Mouse (Mus musculus) adrenal gland, postnatal 14 days (tissue): ENCODE data around the gene Pdpn. TPM values are rescaled to one million over a fixed set of nuclear protein-coding genes. Genes with fewer than 3 reads are reported as not detected.

Source experiments
- DNase-seq: peaks from one replicate; pipeline ENCODE4 v3.0.0; 2021; ENCODE audit warnings: mixed read lengths
- total RNA-seq: library from RNA; stranded (reverse); gene quantifications from 2 replicates; pipeline ENCODE4 v1.2.3, GENCODE M21; 2021

Pdpn gene
- total RNA-seq, 1 experiment from 2014 or later = 5.9 TPM

DNA sequence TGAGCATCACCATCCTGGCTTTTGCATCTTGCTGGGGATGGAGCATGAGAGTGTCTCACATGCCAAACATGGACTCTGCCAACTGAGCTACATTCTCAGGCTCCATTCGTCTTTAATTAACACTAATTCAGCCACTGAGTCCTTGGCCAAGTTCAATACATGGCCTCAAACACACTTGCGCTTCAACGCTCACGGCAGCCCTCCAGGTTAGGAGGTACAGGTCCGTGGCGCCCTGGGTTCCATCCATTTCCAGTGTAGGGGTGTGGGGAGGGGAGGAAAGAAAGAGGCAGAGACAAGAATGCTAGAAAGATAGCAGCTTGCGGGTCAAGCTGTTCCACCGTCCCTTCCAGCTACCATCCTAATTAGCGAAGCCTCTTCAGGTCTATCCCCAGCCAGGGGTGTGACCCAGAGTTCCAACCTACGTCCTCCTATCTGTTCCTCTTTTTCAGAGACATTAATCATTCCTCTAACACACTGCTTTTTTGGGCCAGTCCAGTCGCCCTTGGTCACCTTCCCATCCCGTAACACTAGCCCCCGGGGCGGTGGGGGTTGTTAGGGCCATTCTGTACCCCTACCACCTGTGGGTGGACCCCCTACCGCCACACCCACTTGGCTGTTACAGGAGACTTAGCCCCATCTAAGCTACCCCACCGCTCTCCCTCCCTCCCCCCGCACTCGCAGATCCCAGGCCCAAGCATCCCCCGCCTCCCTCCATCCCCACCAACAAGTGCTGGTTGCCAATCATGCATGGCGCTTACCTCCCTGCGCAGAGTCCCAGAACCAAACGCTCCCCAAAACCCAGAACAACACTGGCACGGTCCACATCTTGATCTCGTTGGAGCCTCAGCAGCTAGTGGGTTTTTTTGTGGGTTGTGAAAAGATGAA is 691 bp downstream of the Pdpn start:
- DNase-seq = peak; percentile 20

DNA sequence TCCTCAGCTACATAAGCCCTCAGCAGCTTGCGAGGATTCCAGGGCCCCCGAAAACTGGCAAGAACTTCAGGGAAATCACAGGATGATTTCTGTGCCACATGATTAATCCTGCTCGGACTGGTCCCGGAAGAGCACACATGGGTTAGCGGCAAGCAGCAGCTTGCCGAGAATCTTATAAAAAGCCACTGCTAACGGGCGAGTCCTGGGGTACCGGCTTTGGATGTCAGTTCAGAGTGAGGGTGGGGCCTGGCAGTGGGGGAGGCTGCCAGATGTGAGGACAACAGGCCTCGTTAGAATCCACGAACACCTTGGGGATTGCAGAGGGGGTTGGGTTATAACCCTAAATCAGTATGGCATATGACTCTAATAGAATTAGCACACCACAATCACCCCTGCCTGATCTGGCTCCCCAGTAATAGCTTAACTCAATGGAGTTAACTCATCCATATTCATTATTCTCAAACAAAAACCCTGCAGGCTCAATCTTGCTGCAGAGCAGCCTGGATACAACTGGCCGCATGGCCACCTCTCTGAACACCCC is 2.3 kb downstream of the Pdpn start:
- DNase-seq = no peak

DNA sequence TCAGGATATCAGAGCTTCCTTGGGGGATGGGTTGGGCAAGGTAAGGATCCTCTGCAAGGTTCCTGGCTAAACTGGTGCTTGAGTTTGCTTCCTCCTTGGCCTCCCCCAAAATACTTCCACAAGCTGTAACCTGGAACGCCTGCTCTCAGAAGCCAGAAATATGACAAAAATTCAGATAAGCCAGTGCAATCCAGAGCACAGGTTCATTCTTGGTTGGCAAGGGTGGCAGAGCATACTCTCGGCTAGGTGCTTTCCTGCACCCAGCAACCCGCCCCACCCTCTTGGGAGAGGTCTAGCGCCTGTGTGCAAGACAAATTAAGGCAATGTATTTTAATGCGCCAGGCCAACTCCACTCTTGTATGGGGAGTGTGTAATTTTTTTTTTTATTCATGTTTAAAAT is 3.2 kb downstream of the Pdpn start:
- DNase-seq = no peak

DNA sequence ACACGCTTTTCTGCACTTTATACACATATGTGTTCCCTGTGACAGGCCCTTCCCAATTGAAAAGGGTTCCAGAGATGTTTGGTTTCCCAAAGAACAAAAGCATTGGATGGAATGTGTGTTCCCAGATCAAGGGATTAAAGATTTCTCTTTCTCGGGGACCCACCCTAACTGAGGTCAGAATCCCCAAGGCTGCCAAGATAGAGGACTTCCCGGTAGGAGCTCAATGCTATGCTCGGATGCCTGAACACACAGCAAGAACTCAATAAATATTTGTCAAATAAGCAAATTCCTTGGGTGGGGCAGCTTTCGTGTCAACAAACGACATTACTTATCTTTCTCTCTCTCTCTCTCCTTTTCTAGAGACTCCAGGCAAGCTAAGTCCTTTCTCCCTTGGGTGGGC is 5.0 kb downstream of the Pdpn start:
- DNase-seq = no peak

DNA sequence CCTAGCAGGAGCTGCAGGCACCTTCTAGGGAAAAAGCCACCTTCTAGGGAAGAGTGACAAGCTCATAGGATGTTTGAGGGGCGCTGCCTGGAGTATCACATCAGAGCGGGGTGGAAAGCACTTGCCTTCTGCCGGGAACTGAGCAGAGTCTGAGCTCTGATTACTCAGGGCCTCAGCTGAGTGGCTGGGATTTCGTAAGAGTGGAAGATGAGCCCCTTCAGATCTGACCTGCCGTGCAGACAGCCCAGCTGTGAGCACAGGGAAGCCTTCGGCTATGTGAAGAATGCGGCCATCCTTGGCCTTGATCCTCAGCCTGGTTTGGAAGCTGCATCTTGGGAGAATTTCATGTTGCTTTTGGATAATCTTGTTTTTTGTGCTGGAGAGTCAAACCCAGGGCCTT is 10.5 kb downstream of the Pdpn start:
- DNase-seq = no peak

DNA sequence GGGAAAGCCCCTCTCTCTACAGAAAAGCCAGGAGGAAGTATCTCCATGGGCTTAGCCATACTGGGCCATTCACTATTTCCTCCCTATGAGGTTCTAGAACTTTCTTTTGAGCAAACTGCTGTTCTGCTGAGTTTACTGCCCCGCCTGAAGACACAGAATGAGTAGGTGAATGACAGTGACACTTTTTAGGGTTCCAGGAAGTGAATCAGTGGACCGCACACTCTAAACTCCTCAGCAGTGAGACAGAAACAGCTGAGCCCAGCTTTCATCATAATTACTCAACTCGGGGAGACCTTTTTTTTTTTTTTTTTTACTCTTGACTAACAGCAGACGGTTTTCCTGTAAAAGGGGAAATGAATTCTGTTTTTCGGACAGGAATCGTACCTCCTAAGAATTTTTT is 10.9 kb downstream of the Pdpn start:
- no peak for DNase-seq

DNA sequence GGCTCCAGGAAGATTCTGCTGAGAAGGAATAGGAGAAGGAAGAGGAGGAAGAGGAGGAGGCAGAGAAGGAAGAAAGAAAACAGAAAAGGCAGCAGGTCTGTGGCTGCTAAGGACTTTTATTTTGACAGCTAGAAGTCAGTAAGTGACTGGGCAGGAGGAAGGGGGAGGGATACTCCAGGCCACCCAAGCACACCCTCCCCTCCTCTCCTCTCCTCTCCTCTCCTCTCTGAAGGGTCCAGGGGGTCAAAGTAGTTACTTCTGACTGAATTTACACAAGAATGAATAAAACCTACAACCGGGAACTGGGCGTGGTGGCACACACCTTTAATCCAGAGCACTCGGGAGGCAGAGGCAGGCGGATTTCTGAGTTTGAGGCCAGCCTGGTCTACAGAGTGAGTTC is 12.3 kb downstream of the Pdpn start:
- DNase-seq = no peak

DNA sequence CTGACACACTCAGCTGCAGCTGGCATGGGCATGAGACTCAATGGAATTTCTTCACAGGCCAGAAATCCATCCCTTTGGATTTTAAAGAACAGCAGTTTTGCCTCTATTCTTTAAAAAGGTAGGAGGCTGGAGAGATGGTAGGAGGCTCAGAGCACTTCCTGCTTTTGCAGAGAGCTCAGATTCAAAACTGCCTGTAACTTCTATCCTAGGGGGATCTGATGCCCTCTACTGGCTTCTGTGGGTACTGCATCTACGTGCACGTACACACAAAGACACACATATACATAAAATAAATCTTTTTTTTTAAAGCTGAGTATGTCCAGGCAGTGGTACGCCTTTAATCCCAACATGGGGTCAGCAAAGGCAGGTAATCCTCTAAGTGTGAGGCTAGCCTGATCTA is 19.2 kb downstream of the Pdpn start:
- DNase-seq = peak; percentile 29

DNA sequence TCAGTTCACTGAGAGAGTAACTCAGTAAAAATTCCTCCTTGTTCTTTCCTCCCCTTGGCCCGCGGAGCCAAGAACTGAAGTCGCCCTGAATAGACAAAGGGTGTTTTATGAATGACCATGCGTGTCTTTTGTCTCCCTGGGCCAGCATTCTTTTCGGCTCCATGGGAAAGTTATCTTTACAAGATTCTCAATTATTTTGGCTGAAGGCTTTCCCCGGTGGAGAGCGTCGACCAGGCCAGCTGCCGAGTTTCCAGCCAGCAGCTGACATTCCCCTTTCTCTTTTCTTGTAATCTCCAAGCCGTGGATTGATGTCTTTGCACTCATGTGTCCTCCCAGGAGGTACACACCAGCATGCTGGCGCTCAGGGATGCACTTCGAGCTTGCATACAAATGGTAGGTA is 19.7 kb downstream of the Pdpn start:
- no peak for DNase-seq

DNA sequence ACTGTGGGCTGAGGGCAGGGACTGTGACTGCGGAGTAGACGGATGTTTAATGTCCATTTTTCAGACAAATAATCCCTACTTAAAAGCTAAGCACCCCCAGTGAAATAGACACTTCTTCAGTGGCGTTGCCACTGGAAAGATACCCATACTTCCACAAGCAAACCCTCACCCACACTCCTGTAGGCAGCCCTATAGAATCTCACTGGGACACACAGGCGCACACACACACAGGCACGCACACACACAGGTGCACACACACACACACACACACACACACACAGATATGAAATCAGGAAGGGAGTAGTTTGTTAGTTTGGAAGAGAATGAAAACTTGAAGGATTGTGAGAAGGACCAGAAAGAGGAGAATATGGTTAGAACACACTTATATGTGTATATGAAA is 20.3 kb downstream of the Pdpn start:
- no peak for DNase-seq

DNA sequence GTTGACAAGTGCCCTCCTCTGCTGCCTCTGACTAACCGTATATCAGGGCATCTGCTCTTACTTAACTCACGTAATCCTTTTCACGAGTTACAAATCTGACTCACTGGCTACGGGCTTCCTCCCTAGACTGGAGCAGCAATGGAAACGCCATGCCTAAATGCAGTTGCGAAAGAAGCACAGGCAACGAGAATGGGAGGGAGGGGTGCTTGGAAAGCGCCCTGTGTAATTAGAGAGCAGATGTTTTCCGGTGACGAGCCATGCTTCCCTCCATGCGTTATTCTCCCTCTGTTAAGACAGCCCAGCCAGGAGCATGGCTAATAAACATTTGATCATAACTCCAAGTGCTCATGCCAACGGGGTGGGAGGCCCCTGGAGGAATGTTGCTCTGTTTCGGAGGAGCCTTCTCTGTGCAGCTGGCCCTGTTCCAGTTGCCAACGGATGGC is 20.9 kb downstream of the Pdpn start:
- DNase-seq = peak; percentile 51

DNA sequence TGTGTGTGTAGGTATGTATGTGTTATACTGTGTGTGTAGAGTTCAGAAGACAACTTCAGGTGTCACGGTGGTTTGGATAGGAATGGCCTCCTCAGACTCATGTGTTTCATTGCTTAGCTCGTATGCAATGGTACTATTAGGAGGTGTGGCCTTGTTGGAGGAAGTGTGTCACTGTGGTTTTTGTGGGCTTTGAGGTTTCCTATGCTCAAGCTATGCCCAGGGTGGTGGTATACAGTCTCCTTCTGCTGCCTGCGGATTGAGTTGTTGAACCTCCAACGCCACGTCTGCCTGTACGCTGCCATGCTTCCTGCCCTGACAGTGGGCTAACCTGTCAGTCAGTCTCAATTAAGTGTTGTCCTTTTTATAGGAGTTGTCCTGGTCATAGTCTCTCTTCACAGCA is 22.0 kb downstream of the Pdpn start:
- DNase-seq = no peak

DNA sequence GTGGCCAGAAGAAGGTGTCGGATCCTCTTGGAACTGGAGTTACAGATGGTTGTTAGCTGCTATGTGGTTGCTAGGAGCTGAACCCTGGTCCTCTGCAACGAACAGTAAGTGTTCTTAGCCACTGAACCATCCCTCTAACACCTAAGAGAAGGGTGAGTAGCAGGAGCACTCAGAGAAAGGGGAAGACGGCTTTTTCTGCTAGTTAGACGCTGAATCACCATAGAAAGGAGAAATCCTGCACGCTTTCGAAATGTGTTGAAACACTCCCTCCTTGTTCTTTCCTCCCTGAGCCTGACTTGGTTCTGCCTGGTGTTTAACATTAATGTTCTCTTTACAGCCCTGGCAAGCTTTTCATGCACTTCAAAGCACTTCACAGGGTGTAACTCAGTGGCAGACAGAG is 27.8 kb downstream of the Pdpn start:
- no peak for DNase-seq

DNA sequence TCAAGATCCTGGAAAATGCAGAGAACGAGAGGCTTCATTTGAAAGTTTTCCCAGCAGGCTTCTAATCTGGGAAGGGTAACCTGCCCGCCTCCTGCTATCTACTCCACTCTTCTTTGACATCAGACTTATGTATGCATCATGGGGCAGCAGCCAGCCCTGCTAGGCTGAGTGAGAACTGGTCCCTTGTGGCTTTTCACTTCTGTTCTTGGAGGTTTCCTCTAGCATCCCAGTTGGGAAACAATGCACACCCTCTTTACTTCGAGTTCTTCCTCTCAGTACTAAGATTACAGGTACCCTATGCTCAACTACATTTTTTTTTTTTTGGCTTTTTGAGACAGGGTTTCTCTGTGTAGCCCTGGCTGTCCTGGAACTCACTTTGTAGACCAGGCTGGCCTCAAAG is 28.5 kb downstream of the Pdpn start:
- no peak for DNase-seq

DNA sequence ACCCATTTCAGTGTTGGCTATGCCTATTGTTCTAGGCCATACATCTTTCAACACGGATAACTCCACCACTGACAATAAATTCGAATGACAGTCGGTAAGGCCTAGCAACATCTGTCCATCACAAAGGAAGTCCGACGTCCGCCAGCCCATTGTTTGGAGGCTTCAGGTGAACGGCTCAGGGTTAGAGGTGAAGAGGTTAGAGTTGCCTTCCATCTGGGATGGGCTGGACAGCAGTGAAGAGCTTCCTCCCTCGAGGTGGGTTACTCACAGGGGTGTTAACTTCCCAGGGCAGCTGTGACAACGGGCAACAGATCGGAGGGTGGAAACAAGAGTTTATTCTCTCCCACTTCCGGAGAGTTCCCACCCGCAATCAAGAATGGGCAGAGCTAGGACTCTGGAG is 36.7 kb downstream of the Pdpn start:
- DNase-seq = no peak

DNA sequence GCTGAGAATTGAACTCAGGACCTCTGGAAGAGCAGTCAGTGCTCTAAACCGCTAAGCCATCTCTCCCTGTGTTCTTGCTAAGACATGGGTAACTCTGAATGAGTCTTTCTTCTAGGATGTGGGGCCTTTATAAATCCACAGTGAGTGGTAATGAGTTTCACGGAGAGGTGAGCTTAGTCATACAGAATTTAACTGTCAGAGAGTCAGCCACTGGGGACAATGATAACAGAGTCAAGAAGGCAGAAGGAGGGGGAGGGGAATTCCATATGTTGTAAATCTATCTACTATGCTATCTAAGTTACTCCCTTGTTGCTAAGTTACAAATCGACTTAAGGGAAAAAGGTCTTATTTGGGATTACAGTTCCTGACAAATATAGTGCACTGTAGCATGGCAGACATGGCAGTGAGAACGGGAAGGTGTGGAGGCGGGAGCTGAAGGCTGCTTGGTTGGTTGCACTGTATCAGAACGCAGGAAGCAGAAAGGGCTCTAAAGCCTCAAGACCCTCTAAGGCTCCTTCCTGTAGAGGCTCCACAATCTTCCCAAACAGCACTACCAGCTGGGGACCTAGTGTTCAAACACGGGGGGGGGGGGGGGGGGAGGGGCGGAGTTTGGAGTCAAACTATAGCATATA is 39.5 kb downstream of the Pdpn start:
- DNase-seq = no peak

DNA sequence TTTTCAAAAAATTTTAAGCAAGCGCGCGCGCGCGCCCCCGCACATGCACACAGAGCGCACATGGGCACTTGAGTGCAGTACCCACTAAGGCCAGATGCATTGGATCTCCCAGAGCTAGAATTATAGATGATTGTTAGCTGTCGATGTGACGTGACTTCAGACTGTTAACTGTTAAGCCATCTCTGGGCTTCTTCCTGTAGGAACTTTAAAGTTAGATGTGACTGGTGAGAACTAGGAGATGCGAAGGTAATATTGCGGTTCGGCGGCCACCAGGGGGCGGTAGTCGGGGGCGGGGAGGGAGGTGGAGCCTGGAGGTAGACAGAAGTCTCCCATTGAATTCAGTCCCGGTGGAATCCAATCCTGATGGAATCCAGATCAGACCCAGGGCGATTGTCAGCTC is 40.8 kb downstream of the Pdpn start:
- peak; percentile 86 for DNase-seq

DNA sequence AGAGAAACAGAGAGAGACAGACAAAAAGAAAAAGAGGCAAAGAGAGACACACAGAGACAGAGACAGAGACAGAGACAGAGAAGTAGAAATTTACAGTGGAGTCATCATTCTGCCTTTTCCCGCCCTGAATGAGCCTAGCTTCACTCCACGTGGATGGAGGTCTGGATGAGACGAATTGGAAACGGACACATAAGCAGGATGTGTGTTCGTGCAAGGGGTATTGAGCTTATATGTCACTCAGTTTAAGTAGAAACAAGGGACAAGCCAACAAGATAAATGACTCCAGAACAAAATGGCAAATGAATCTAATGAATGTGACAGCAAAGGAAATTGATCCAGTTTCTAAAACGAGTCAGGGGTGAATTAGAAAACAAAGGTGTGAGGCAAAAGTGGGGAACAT is 41.4 kb downstream of the Pdpn start:
- DNase-seq = no peak

DNA sequence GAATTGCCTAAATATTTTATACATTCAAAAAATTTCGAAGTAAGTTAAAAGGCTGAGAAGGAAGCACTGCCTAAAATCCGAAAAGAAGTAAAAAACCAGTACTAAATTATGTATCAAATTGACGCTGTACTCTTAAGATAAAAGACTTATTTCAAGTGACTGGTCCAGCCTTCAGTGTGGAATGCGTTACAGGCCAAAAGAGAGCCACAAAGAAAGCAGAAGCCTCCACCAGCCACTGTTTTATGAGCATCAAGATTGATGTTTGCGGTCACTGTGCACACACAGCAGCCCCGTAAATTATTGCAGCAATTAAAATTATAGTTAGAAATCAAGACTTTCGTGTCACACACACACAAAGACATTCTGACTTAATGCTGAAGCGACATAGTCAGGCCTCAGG is 43.8 kb downstream of the Pdpn start:
- no peak for DNase-seq

DNA sequence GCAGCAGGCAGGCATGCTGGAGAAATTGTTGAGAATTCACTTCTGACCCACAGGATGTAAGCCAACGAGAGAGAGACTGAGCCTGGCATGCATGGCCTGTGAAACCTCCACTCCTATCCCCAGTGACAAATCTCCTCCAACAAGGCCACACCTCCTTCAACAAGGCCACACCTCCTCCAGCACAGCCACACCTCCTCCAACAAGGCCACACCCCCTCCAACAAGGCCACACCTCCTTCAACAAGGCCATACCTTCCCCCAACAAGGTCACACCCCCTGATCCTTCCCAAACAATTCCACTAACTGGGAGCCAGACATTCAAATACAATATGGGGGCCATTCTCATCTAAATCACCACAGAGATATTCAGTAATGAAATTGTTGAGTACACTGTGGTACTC is 46.0 kb downstream of the Pdpn start:
- no peak for DNase-seq

DNA sequence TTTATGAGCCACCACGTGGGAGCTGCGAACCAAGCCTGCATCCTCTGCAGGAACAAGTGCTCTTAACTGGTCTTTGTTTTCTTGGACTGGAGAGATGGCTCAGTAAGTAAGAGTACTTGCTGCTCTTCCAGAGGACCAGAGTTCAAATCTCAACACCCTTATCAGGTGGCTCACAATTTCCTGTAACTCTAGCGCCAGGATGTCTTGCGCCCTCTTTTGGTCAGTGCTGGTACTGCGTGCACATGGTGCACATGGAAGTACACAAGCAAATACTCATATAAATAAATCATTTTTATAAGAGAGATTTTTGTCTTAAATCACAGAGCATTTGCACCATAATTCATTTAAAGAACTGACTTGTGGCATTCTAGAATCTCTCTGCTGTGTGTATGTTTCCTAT is 51.3 kb downstream of the Pdpn start:
- DNase-seq = peak; percentile 21

DNA sequence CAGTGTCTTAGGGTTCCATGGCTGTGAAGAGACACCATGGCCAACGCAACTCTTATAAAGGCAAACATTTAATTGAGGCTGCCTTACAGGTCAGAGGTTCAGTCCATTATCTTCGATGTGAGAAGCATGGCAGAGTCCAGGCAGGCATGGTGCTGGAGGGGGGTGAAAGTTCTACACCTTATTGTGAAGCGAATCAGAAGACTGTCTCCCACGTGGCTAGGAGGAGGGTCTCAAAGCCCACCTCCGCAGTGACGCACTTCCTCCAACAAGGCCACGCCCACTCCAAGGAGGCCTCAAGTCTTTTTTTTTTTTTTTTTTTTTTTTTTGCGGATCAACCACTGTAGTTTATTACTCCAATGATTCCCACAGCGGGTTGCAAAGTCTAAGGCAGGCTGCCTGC is 58.1 kb downstream of the Pdpn start:
- DNase-seq = no peak

DNA sequence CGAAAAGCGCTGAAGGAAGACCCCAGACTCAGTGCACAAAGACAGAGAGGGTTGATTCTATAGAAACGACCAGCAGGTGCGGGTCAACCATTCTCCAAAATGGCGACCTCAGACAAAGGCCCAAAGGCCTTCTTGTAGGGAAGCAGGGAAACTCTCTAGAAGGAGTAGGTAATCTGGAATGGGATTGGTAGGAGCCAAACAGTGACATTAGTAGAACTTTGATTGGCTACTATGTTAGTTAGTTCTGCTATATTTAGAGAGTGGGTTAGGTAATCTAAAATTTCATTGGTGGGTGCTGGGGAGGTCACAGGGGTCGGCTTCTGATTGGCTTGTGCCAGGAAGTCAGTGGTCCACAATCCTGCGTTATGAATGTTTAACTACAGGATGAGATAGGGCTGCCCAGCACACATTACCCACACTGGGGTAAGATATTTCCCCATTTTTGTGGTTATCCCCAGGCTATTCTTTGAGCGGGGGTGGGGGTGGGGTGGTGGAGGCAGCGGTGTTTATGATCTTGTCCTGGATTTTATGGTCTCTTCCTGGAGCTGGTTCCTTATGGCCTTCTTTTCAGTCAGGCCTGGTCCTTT is 59.7 kb downstream of the Pdpn start:
- DNase-seq = no peak
